Mouse (Mus musculus): ENCODE results near the gene Tulp2.

DNA sequence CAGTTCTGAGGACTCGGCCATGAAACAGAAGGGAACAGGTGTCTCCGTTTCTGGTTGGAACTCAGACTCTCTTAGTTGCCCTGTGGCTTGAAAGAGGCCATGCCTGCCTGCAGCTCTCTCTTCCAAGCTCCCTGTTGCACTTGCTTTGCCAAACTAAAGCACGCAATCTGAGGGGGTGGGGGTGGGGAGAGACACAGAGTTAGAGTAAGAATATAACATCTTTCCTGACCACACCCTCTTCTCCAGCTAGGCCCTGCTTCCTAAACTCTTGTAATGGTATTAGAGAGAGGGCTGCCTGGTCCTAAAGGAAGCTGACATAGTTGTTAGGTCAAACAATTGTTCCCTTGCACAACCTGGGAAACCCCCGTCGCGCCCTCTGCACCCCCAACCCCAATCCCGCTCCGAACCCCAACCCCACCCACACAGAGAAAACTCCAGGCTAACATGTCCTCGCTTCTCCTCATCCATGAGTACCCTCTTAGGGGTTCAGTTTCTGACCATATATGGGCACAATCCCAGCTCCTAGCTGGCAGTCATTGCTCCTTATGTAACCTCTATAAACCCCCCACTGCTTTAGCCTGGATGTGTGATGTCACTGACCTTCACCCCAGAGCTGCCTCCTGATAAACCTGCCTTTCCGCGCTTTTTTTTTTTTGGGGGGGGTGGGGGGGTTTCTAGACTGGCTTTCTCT lies 69.3 kb downstream of the Tulp2 start:
- TF ChIP-seq CTCF (IDR thresholded peaks at IDR 0.05; ENCODE audit: extremely low read depth, insufficient read depth, insufficient read length, insufficient replicate concordance), result no peak
- TF ChIP-seq POLR2A (IDR thresholded peaks at IDR 0.05; ENCODE audit: low read depth, low read length), result no peak
